ENCODE assay signal across 11 mouse cellular contexts in genomic region chr1:109932674-109933073, GRCm38 (mm10). TPM values are rescaled to one million over a fixed set of nuclear protein-coding genes. Genes with fewer than 3 reads are reported as not detected.
A peak's percentile ranks its signal among the peaks of the same experiment; 100 is the strongest.
DNase-seq lines count a peak whose midpoint lies in the region; ATAC-seq and TF ChIP-seq lines count a peak whose summit lies in the region.
"Had no signal": no experiment of that assay in that cellular context is flagged by ENCODE, and none has a peak within 500 bp of the region (broad histone marks: within the 10 kb centered on the region; RNA-seq: fewer than 3 reads in every experiment).

No protein-coding gene starts in this region.

- no peaks in the 10 kb centered on the region for H3K36me3 ChIP-seq in midbrain, embryonic 14.5 days (ENCODE audit: control insufficient read depth, insufficient read depth, low read length)
- H3K36me3 ChIP-seq in midbrain, embryonic 10.5 days: no peaks in the 10 kb centered on the region
- no peaks in the 10 kb centered on the region for H3K36me3 ChIP-seq in hindbrain, postnatal 0 days (ENCODE audit: insufficient read depth, low read length)
- no peaks in the 10 kb centered on the region for H3K36me3 ChIP-seq in neural tube, embryonic 15.5 days
- H3K36me3 ChIP-seq: limb, embryonic 12.5 days had no signal

- no peak; the same call in 1 of the 2 replicates for TF ChIP-seq CTCF in hindbrain, postnatal 0 days (IDR thresholded peaks at IDR 0.05; ENCODE audit: low read depth)

- H3K9me3 ChIP-seq in midbrain, embryonic 14.5 days (ENCODE audit: control insufficient read depth, low read length): no peaks in the 10 kb centered on the region
- H3K9me3 ChIP-seq in midbrain, embryonic 10.5 days (replicated peaks): no peaks in the 10 kb centered on the region
- no peaks in the 10 kb centered on the region for H3K9me3 ChIP-seq in hindbrain, postnatal 0 days (ENCODE audit: low read length)
- H3K9me3 ChIP-seq in neural tube, embryonic 15.5 days (replicated peaks): no peaks in the 10 kb centered on the region
- H3K9me3 ChIP-seq: limb, embryonic 12.5 days had no signal

- H3K4me1 ChIP-seq in midbrain, embryonic 14.5 days (ENCODE audit: control insufficient read depth, insufficient read depth, low read length): no peaks in the 10 kb centered on the region
- no peaks in the 10 kb centered on the region for H3K4me1 ChIP-seq in midbrain, embryonic 10.5 days
- no peaks in the 10 kb centered on the region for H3K4me1 ChIP-seq in hindbrain, postnatal 0 days (ENCODE audit: insufficient read depth, low read length)
- H3K4me1 ChIP-seq in neural tube, embryonic 15.5 days: no peaks in the 10 kb centered on the region
- H3K4me1 ChIP-seq: limb, embryonic 12.5 days had no signal

- ATAC-seq in midbrain, embryonic 14.5 days (ENCODE audit: low FRiP score, low TSS enrichment): no peak
- peak; percentile 82 for ATAC-seq in hindbrain, postnatal 0 days
- ATAC-seq in neural tube, embryonic 15.5 days (ENCODE audit: low FRiP score): peak; percentile 47; the same call in 1 of the 2 replicates
- no peak for ATAC-seq in megakaryocyte-erythroid progenitor cell, adult 5-6 weeks (replicated peaks; ENCODE audit: low FRiP score, low TSS enrichment, poor library complexity, severe bottlenecking)
- no peak for ATAC-seq in CD4-positive, CD25-positive, alpha-beta regulatory T cell, adult 4 months

- H3K27ac ChIP-seq in midbrain, embryonic 14.5 days (replicated peaks; ENCODE audit: low read depth, low read length): no peak overlapping the region
- H3K27ac ChIP-seq in midbrain, embryonic 10.5 days (replicated peaks): no peak overlapping the region
- no peak overlapping the region for H3K27ac ChIP-seq in hindbrain, postnatal 0 days
- H3K27ac ChIP-seq in neural tube, embryonic 15.5 days (replicated peaks): no peak overlapping the region
- H3K27ac ChIP-seq: kidney, postnatal 0 days; limb, embryonic 12.5 days had no signal

- peak; percentile 39 for DNase-seq in midbrain, embryonic 14.5 days
- DNase-seq in midbrain, embryonic 10.5 days (ENCODE audit: low spot score): no peak
- peak; percentile 100 for DNase-seq in cerebellum, adult 9-10 months
- peak; percentile 75 for DNase-seq in hindbrain, postnatal 0 days (ENCODE audit: low spot score)

- no peak overlapping the region for H3K4me2 ChIP-seq in midbrain, embryonic 14.5 days (ENCODE audit: low read length)
- no peak overlapping the region for H3K4me2 ChIP-seq in hindbrain, postnatal 0 days (ENCODE audit: low read depth, low read length)
- no peak overlapping the region for H3K4me2 ChIP-seq in neural tube, embryonic 15.5 days
- H3K4me2 ChIP-seq: heart, embryonic 11.5 days; limb, embryonic 12.5 days had no signal

- H3K4me3 ChIP-seq in midbrain, embryonic 14.5 days (replicated peaks; ENCODE audit: low read depth, low read length): no peak overlapping the region
- no peak overlapping the region for H3K4me3 ChIP-seq in midbrain, embryonic 10.5 days
- H3K4me3 ChIP-seq in hindbrain, postnatal 0 days (ENCODE audit: low read length): no peak overlapping the region
- H3K4me3 ChIP-seq in neural tube, embryonic 15.5 days (replicated peaks): no peak overlapping the region
- H3K4me3 ChIP-seq: limb, embryonic 12.5 days had no signal

- H3K27me3 ChIP-seq in midbrain, embryonic 14.5 days (ENCODE audit: control insufficient read depth, insufficient read depth, low read length): no peaks in the 10 kb centered on the region
- H3K27me3 ChIP-seq in midbrain, embryonic 10.5 days (ENCODE audit: low read depth, poor library complexity, severe bottlenecking): no peaks in the 10 kb centered on the region
- H3K27me3 ChIP-seq in hindbrain, postnatal 0 days (ENCODE audit: insufficient read depth, low read length): no peaks in the 10 kb centered on the region
- H3K27me3 ChIP-seq in neural tube, embryonic 15.5 days (replicated peaks): no peaks in the 10 kb centered on the region
- H3K27me3 ChIP-seq: limb, embryonic 12.5 days had no signal

- H3K9ac ChIP-seq in midbrain, embryonic 14.5 days (replicated peaks; ENCODE audit: low read length): no peak overlapping the region
- H3K9ac ChIP-seq in hindbrain, postnatal 0 days (replicated peaks; ENCODE audit: low read length): no peak overlapping the region
- H3K9ac ChIP-seq in neural tube, embryonic 15.5 days (replicated peaks): no peak overlapping the region
- H3K9ac ChIP-seq: limb, embryonic 12.5 days had no signal

- WGBS in midbrain, embryonic 14.5 days: 83% methylated on average over 3 of the region's 3 CpGs
- 87% methylated on average over 3 of the region's 3 CpGs for WGBS in midbrain, embryonic 10.5 days
- 62% methylated on average over 3 of the region's 3 CpGs for WGBS in hindbrain, postnatal 0 days
- 59% methylated on average over 3 of the region's 3 CpGs for WGBS in neural tube, embryonic 15.5 days

RNA-seq across cellular contexts. Expression of gene Cdh7, which starts 49.6 kb away (rescaled TPM):
- 18.0 and 22.5 TPM in 2 replicates for polyA plus RNA-seq in midbrain, embryonic 14.5 days (2014; fragmentation: Nextera tagmentation; extraction: Ambion mirVana)
- 3.1 and 3.6 TPM in 2 replicates for polyA plus RNA-seq in midbrain, embryonic 10.5 days (2016; fragmentation: Nextera tagmentation; extraction: Ambion mirVana)
- 36.1 and 47.6 TPM in 2 replicates for total RNA-seq in hindbrain, postnatal 0 days (2014; rRNA removed)
- polyA plus RNA-seq in hindbrain, postnatal 0 days (2015; fragmentation: Nextera tagmentation; extraction: Ambion mirVana): 18.3 and 19.9 TPM in 2 replicates
- 21.2 and 27.3 TPM in 2 replicates for polyA plus RNA-seq in neural tube, embryonic 15.5 days (2015; fragmentation: Nextera tagmentation; extraction: Ambion mirVana)
- total RNA-seq in megakaryocyte-erythroid progenitor cell, adult 5-6 weeks (2014; fragmentation: Nextera tagmentation): not detected in 2 replicates
- total RNA-seq in megakaryocyte-erythroid progenitor cell, adult 5-6 weeks (2017): not detected in 2 replicates
- polyA plus RNA-seq in CD4-positive, CD25-positive, alpha-beta regulatory T cell, adult 4 months (2017; shearing (Covaris generic)): under 1 TPM in 1 of 2 experiments, not detected in 1; 0.07 TPM
- polyA plus RNA-seq: lung, embryonic 16.5 days had no signal

Comparison
In these comparisons a context has a peak if more than half of its experiments do, and no peak if none do; other contexts are left out.
1. ATAC-seq: peak in hindbrain, postnatal 0 days (single experiment) and neural tube, embryonic 15.5 days (single experiment); none in midbrain, embryonic 14.5 days (single experiment), megakaryocyte-erythroid progenitor cell, adult 5-6 weeks (single experiment) and CD4-positive, CD25-positive, alpha-beta regulatory T cell, adult 4 months (single experiment).